Mouse (Mus musculus): ENCODE data around the gene Rabl3. TPM values are rescaled to one million over a fixed set of nuclear protein-coding genes. Genes with fewer than 3 reads are reported as not detected.

The Rabl3 gene
- total and polyA plus RNA-seq, 3 experiments: 7.3 to 13.5 TPM; not detected in 1

DNA sequence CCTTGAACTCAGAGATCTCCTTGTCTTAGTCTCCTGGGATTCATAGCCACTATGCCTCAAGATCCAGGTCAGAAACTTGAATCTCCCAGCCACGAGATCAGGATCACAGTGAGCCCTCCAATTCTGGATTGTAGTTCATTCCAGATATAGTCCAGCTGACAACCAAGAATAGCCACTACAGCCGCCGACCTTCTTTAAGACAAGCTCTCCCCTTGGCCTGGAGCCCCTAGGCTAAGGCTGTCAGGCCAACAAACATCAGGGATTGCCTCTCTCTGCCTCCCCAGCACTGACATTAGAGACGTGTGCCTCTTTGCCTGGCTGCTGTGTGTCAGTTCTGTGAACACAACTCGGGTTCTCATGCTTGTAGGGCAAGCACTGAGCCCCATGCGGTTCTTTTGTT lies 1.1 kb downstream of the Rabl3 start:
- H3K9ac ChIP-seq (ENCODE audit: control insufficient read depth, low read depth, low read length, poor library complexity, severe bottlenecking): peak overlapping the region; percentile 85
- H3K9me3 ChIP-seq (replicated peaks; ENCODE audit: insufficient read depth, low read length): no peaks in the 10 kb centered on the region
- no peak for TF ChIP-seq MEF2A (IDR thresholded peaks at IDR 0.05; ENCODE audit: extremely low read depth, insufficient replicate concordance, low read depth, low read length, poor library complexity, severe bottlenecking)
- TF ChIP-seq ZNF384 (IDR thresholded peaks at IDR 0.05; ENCODE audit: low read depth, low read length): no peak
- no peak for TF ChIP-seq EP300 (IDR thresholded peaks at IDR 0.05; ENCODE audit: low read depth in 1 of 2, low read length in 2 of 2)
- no peak for TF ChIP-seq CTCF (IDR thresholded peaks at IDR 0.05 in 2 of 3, conservative IDR thresholded peaks at IDR 0.05 in 1 of 3; ENCODE audit: control insufficient read depth in 1 of 3, insufficient read depth in 1 of 3, low read depth in 2 of 3, low read length in 3 of 3, poor library complexity in 1 of 3, severe bottlenecking in 1 of 3)
- no peak for TF ChIP-seq E2F4 (IDR thresholded peaks at IDR 0.05; ENCODE audit: borderline replicate concordance, low read depth, low read length)
- no peak for TF ChIP-seq POLR2AphosphoS2 (IDR thresholded peaks at IDR 0.05; ENCODE audit: low read length)
- TF ChIP-seq MYB (IDR thresholded peaks at IDR 0.05; ENCODE audit: low read depth, low read length): no peak
- no peak for TF ChIP-seq KAT2A (conservative IDR thresholded peaks at IDR 0.05; ENCODE audit: low read depth, low read length)
- TF ChIP-seq CHD1 (IDR thresholded peaks at IDR 0.05; ENCODE audit: low read depth, low read length): no peak
- no peak for TF ChIP-seq NELFE (IDR thresholded peaks at IDR 0.05; ENCODE audit: low read depth, low read length)
- TF ChIP-seq CHD2 (IDR thresholded peaks at IDR 0.05; ENCODE audit: low read length): no peak
- no peak for TF ChIP-seq MXI1 (IDR thresholded peaks at IDR 0.05; ENCODE audit: low read depth, low read length)
- no peak for DNase-seq (ENCODE audit: low read depth, low spot score)
- H3K4me1 ChIP-seq (ENCODE audit: control insufficient read depth in 1 of 2, insufficient read depth in 2 of 2, low read length in 2 of 2): peaks cover 0 to 10% of the 10 kb centered on the region in 2 experiments; a peak in 1 of 4 replicates
- no peaks in the 10 kb centered on the region for H3K27me3 ChIP-seq (ENCODE audit: control insufficient read depth in 1 of 2, insufficient read depth in 2 of 2, low read length in 2 of 2)
- H3K79me2 ChIP-seq (ENCODE audit: control insufficient read depth, insufficient read depth, low read length, poor library complexity): peaks cover 31% of the 10 kb centered on the region
- H3K4me3 ChIP-seq (ENCODE audit: control insufficient read depth in 1 of 2, insufficient read depth in 1 of 2, low read depth in 2 of 2, low read length in 2 of 2): peak overlapping the region in 1 of 2 experiments; percentile 79; a peak in 1 of 4 replicates
- H3K27ac ChIP-seq (ENCODE audit: control insufficient read depth, low read depth, low read length): no peak overlapping the region
- peaks cover 2 to 13% of the 10 kb centered on the region in 2 experiments; a peak in 3 of 4 replicates for H3K36me3 ChIP-seq (ENCODE audit: control insufficient read depth in 1 of 2, insufficient read depth in 2 of 2, low read length in 2 of 2)

DNA sequence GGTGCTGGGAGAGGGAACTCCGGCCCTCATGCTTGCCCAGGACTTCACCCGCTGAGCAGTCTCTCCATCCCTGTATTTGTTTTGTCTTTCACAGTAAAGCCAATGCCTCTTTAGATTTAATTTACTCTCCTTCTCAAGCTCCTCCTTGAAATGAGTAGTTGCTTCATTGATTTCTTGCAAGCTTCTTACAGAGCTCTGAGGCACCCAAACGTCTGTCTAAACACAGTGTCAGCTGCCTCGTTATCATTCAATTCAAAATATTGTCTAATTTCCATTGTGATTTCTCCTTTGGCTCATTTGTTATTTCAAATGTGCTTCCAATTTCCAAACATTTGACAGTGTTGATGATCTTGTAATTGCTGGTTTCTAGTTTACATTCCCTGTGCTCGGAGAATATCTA lies 6.6 kb downstream of the Rabl3 start:
- no peaks in the 10 kb centered on the region for H3K4me1 ChIP-seq (ENCODE audit: control insufficient read depth in 1 of 2, insufficient read depth in 2 of 2, low read length in 2 of 2)
- H3K27me3 ChIP-seq (ENCODE audit: control insufficient read depth in 1 of 2, insufficient read depth in 2 of 2, low read length in 2 of 2): no peaks in the 10 kb centered on the region
- H3K36me3 ChIP-seq (ENCODE audit: control insufficient read depth in 1 of 2, insufficient read depth in 2 of 2, low read length in 2 of 2): peaks cover 0 to 2% of the 10 kb centered on the region in 2 experiments; a peak in 1 of 4 replicates
- H3K9ac ChIP-seq (ENCODE audit: control insufficient read depth, low read depth, low read length, poor library complexity, severe bottlenecking): no peak overlapping the region
- no peak overlapping the region for H3K4me3 ChIP-seq (ENCODE audit: control insufficient read depth in 1 of 2, insufficient read depth in 1 of 2, low read depth in 2 of 2, low read length in 2 of 2)
- no peak for TF ChIP-seq MYC (IDR thresholded peaks at IDR 0.05; ENCODE audit: low read depth, low read length)
- TF ChIP-seq MEF2A (IDR thresholded peaks at IDR 0.05; ENCODE audit: extremely low read depth, insufficient replicate concordance, low read depth, low read length, poor library complexity, severe bottlenecking): no peak
- no peak for TF ChIP-seq CTCF (IDR thresholded peaks at IDR 0.05 in 2 of 3, conservative IDR thresholded peaks at IDR 0.05 in 1 of 3; ENCODE audit: control insufficient read depth in 1 of 3, insufficient read depth in 1 of 3, low read depth in 2 of 3, low read length in 3 of 3, poor library complexity in 1 of 3, severe bottlenecking in 1 of 3)
- no peak for TF ChIP-seq CHD1 (IDR thresholded peaks at IDR 0.05; ENCODE audit: low read depth, low read length)
- no peak for TF ChIP-seq TCF12 (IDR thresholded peaks at IDR 0.05; ENCODE audit: low read depth, low read length)
- no peak for TF ChIP-seq RAD21 (IDR thresholded peaks at IDR 0.05; ENCODE audit: low read depth, low read length)
- TF ChIP-seq ELF1 (IDR thresholded peaks at IDR 0.05; ENCODE audit: low read depth, low read length): no peak
- TF ChIP-seq MXI1 (IDR thresholded peaks at IDR 0.05; ENCODE audit: low read depth, low read length): no peak
- no peak for TF ChIP-seq KAT2A (conservative IDR thresholded peaks at IDR 0.05; ENCODE audit: low read depth, low read length)
- TF ChIP-seq E2F4 (IDR thresholded peaks at IDR 0.05; ENCODE audit: borderline replicate concordance, low read depth, low read length): no peak
- no peak for TF ChIP-seq GABPA (IDR thresholded peaks at IDR 0.05; ENCODE audit: low read depth, low read length)
- no peak for TF ChIP-seq HCFC1 (IDR thresholded peaks at IDR 0.05; ENCODE audit: low read depth, low read length)
- no peak overlapping the region for H3K27ac ChIP-seq (ENCODE audit: control insufficient read depth, low read depth, low read length)
- DNase-seq (ENCODE audit: low read depth, low spot score): no peak
- no peaks in the 10 kb centered on the region for H3K79me2 ChIP-seq (ENCODE audit: control insufficient read depth, insufficient read depth, low read length, poor library complexity)
- no peaks in the 10 kb centered on the region for H3K9me3 ChIP-seq (replicated peaks; ENCODE audit: insufficient read depth, low read length)

All from MEL (cell line).